Mouse (Mus musculus): ENCODE results near the gene Gm3278. TPM values are rescaled to one million over a fixed set of nuclear protein-coding genes. Genes with fewer than 3 reads are reported as not detected.

The Gm3278 gene
- not detected for total RNA-seq (2023)

DNA sequence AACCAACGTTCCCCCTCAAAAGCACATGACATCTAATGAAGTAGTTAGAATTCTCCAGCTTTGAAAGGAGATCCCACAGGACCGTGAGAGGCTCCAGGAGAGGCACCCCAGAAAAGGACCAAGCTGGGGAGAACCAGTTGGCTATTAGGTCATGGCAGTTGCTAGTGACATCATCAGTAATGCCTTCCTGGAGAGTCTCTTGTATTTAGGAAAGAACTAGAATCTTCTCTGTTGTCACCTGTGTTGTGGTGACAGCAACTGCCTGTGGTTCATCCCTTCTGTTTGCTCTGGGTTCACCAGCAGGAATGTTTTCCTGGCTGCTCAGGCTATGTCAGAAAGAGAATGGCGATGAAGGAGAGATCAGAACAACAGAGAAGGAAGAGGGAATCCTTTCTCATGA, at the start of gene Gm3278:
Gm3278 (plus strand) TSS at position 301 of the 400 bp plus-strand sequence.

DNA sequence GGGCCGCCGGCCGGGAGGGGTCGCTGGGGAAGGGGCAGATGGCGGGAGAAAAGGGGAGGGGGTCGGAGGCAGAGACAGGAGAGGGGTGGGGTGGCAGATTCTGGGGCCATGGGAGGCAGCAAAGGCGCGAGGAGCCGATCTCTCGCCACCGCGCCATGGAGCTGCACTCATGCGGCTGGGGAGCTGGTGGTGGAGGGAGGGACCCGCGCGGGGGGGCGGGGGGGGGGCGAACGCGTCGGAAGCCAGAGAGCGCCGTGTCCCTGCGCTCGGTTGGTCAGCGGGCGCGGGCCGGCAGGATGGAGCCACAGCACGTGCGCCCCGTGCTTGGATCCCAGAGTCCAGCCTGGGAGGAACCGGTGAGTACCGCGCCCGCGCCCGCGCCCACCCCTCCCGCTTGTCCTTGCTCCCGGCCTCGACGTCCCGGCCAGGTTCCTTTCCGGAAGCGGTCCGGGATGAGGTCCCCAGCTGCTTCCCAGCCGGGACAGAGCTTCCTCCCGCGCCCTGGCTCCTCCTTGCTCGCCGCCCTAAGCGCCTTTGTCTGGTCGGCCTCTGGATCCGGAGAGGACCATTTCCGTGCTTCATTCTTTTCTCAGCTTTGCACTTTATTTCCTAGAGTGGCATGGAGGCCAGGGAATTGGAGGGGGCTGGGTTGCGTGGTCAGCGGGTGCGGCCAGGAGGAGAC, 36.8 kb upstream of the Gm3278 start, which contains the start of gene Gm3264:
Gm3264 (plus strand) TSS at position 278 of the 682 bp plus-strand sequence.

Other genes starting within 250 kb of the Gm3278 start
- not detected for gene Gm3239, start 228.2 kb upstream of the Gm3278 start, total RNA-seq (2023)
- gene Gm7876, start 183.2 kb upstream of the Gm3278 start, total RNA-seq (2023), result not detected
- not detected for gene Gm3252, start 165.6 kb upstream of the Gm3278 start, total RNA-seq (2023)
- not detected for gene Gm9602, start 116.1 kb upstream of the Gm3278 start, total RNA-seq (2023)
- gene Gm3269, start 54.3 kb upstream of the Gm3278 start, total RNA-seq (2023), result not detected
- not detected for gene Gm3264, start 36.8 kb upstream of the Gm3278 start, total RNA-seq (2023)
- not detected for gene Gm8297, start 91.5 kb downstream of the Gm3278 start, total RNA-seq (2023)
- not detected for gene Gm3298, start 123.5 kb downstream of the Gm3278 start, total RNA-seq (2023)
- gene 4930555G01Rik, start 158.2 kb downstream of the Gm3278 start, total RNA-seq (2023), result not detected
- gene Gm8281, start 178.6 kb downstream of the Gm3278 start, total RNA-seq (2023), result not detected
- not detected for gene Gm8279, start 239.1 kb downstream of the Gm3278 start, total RNA-seq (2023)